Mouse (Mus musculus): ENCODE data around the gene Srrm3.

DNA sequence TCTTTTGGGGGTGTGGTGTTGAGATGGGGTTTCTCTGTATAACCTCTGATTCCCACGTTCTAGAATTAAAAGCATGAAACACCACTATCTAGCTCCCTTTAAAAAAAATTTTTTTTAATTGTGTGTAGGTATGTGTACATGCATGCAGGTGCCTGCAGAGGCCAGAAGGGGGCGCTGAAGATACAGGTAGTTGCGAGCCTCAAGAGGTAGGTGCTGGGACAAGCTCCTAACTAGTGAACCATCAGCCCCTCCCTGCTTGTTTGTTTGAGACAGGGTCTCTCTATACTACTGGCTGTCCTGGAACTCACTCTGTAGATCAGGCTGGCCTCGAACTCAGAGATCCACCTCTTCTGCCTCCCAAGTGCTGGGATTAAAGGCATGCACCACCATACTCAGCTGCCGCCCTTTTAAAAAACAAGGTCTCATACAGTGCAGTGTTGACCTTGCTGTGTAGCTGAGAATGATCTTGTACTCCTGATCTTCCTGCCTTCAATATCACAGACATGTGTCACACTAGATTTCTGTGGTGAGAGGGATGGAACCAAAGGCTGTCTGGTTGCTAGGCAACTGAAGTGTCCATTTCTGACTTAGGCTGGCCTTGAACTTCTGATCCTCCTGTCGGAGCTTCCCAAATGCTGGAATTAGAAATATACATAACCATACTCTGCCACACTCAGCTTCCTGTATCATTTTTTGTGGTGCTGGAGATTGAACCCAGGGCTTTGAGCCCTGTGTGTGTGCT lies 94.8 kb downstream of the Srrm3 start:
- TF ChIP-seq POLR2A (IDR thresholded peaks at IDR 0.05; ENCODE audit: low read depth, low read length) (no peak), CTCF (conservative IDR thresholded peaks at IDR 0.05; ENCODE audit: insufficient read depth, insufficient read length, low read depth, low read length) (peak; percentile 44)

Measured in kidney, adult 2 months (tissue).